Mouse (Mus musculus) CH12F3 (cell line): Measurements from ENCODE around the gene Ranbp9.

Source experiments
- in situ Hi-C: fragments of 300-500 bp; cut with MboI; formaldehyde crosslinking; loops from 2 replicates; pipeline ENCODE4 v1.14.3; 2020; ENCODE audit warnings: low sequenced_read_pairs

Ranbp9 gene

GRCm38 (mm10) chr13:43370063-43370462 is 111.0 kb downstream of the Ranbp9 start:
- in situ Hi-C loops, result no loop called here

- in situ Hi-C loops, result no loop called here
These were observed 115.3 kb downstream of the Ranbp9 start for GRCm38 (mm10) chr13:43365825-43366184.

- in situ Hi-C loops, result no loop called here
These were observed 115.9 kb downstream of the Ranbp9 start, which contains the start of gene Sirt5 for GRCm38 (mm10) chr13:43364985-43365824. Gene Sirt5 (plus strand): TSS chr13:43365496.

- in situ Hi-C loops, result no loop called here
These were observed 118.7 kb downstream of the Ranbp9 start for GRCm38 (mm10) chr13:43362353-43362752.

- in situ Hi-C loops, result no loop called here
These were observed 120.5 kb downstream of the Ranbp9 start for GRCm38 (mm10) chr13:43360534-43360933.

GRCm38 (mm10) chr13:43356346-43357125 is 124.5 kb downstream of the Ranbp9 start:
- in situ Hi-C loops, result no loop called here

- in situ Hi-C loops, result no loop called here
These were observed 126.7 kb downstream of the Ranbp9 start for GRCm38 (mm10) chr13:43354362-43354761.

GRCm38 (mm10) chr13:43353356-43353755 is 127.7 kb downstream of the Ranbp9 start:
- in situ Hi-C loops, result no loop called here
